Mouse (Mus musculus): ENCODE results near the gene Limch1.

Limch1 gene

GRCm38 (mm10) chr5:66836892-66837291 is 91.3 kb downstream of the Limch1 start:
- DNase-seq: no peak

- DNase-seq: no peak
Observed at GRCm38 (mm10) chr5:66841971-66842370, 96.3 kb downstream of the Limch1 start.

- DNase-seq: no peak
Observed at GRCm38 (mm10) chr5:66842776-66843175, 97.1 kb downstream of the Limch1 start.

- no peak for DNase-seq
Observed at GRCm38 (mm10) chr5:66848136-66848535, 102.5 kb downstream of the Limch1 start.

GRCm38 (mm10) chr5:66849148-66849547 is 103.5 kb downstream of the Limch1 start:
- no peak for DNase-seq

- DNase-seq: no peak
Observed at GRCm38 (mm10) chr5:66850721-66851251, 105.2 kb downstream of the Limch1 start.

GRCm38 (mm10) chr5:66851708-66852107 is 106.1 kb downstream of the Limch1 start:
- no peak for DNase-seq

- no peak for DNase-seq
Observed at GRCm38 (mm10) chr5:66854263-66854662, 108.6 kb downstream of the Limch1 start.

GRCm38 (mm10) chr5:66855358-66856107 is 109.9 kb downstream of the Limch1 start:
- DNase-seq: no peak

- DNase-seq: no peak
Observed at GRCm38 (mm10) chr5:66859506-66859905, 113.9 kb downstream of the Limch1 start.

GRCm38 (mm10) chr5:66861232-66862035 is 115.8 kb downstream of the Limch1 start:
- no peak for DNase-seq

- DNase-seq: no peak
Observed at GRCm38 (mm10) chr5:66862151-66862550, 116.5 kb downstream of the Limch1 start.

GRCm38 (mm10) chr5:66865229-66865628 is 119.6 kb downstream of the Limch1 start:
- no peak for DNase-seq

GRCm38 (mm10) chr5:66866019-66866418 is 120.4 kb downstream of the Limch1 start:
- DNase-seq: no peak

- DNase-seq: no peak
Observed at GRCm38 (mm10) chr5:66869545-66869944, 123.9 kb downstream of the Limch1 start.

GRCm38 (mm10) chr5:66871521-66872050 is 126.0 kb downstream of the Limch1 start:
- no peak for DNase-seq

- DNase-seq: no peak
Observed at GRCm38 (mm10) chr5:66872053-66872452, 126.4 kb downstream of the Limch1 start.

GRCm38 (mm10) chr5:66872681-66873080 is 127.1 kb downstream of the Limch1 start:
- no peak for DNase-seq

GRCm38 (mm10) chr5:66876018-66876805 is 130.6 kb downstream of the Limch1 start:
- no peak for DNase-seq

- no peak for DNase-seq
Observed at GRCm38 (mm10) chr5:66877066-66877465, 131.4 kb downstream of the Limch1 start.

GRCm38 (mm10) chr5:66881901-66882341 is 136.3 kb downstream of the Limch1 start:
- no peak for DNase-seq

- DNase-seq: no peak
Observed at GRCm38 (mm10) chr5:66882718-66883117, 137.1 kb downstream of the Limch1 start.

GRCm38 (mm10) chr5:66884505-66884904 is 138.9 kb downstream of the Limch1 start:
- DNase-seq: no peak

Data from thymus, postnatal 14 days (tissue).